Mouse (Mus musculus) CH12.LX (cell line): ENCODE data around the gene Sycp3. TPM values are rescaled to one million over a fixed set of nuclear protein-coding genes. Genes with fewer than 3 reads are reported as not detected.

ENCODE experiments used
- DNase-seq: peaks from one replicate; pipeline ENCODE4 v3.0.0-alpha.2; 2013; ENCODE audit errors: extremely low read depth
- H3K27ac ChIP-seq: 2 replicates; pipeline ENCODE4 v1.5.1; 2012; ENCODE audit warnings: low read depth, mild to moderate bottlenecking, control low read depth, moderate library complexity; ENCODE audit not compliant: insufficient read depth
- H3K27me3 ChIP-seq: replicated peaks from 2 replicates; pipeline ENCODE3; 2012; ENCODE audit warnings: inconsistent platforms
- H3K36me3 ChIP-seq, 2 experiments: replicated peaks in 1 of 2; 2 replicates each; pipeline versions ENCODE3 to v1.6.1; 2012; ENCODE audit warnings: inconsistent platforms in 1 of 2, low read length in 1 of 2, mild to moderate bottlenecking in 1 of 2, mixed read lengths in 1 of 2, moderate library complexity in 1 of 2; ENCODE audit not compliant: control insufficient read depth in 1 of 2, insufficient read depth in 1 of 2
- H3K4me1 ChIP-seq, 2 experiments: 2 replicates each; pipeline ENCODE4 v1.6.1; 2012; ENCODE audit warnings: inconsistent platforms in 1 of 2, moderate library complexity in 1 of 2; ENCODE audit not compliant: insufficient read depth in 2 of 2, control insufficient read depth in 1 of 2
- H3K4me2 ChIP-seq: 2 replicates; pipeline ENCODE4 v1.6.1; 2012; ENCODE audit warnings: low read depth, mild to moderate bottlenecking, control low read depth; ENCODE audit not compliant: poor library complexity, insufficient read depth, severe bottlenecking
- H3K4me3 ChIP-seq, 3 experiments: fragments of 150-350 bp in 1 of 3; sonication (generic) in 1 of 3; replicated peaks in 1 of 3; 2 replicates each; pipeline versions ENCODE3 to v1.5.1; 2011 to 2012; ENCODE audit warnings: low read depth in 2 of 3, low read length in 2 of 3, mild to moderate bottlenecking in 2 of 3, moderate library complexity in 2 of 3, control low read depth in 1 of 3, improper control_type of control experiment in 1 of 3, inconsistent platforms in 1 of 3, mixed read lengths in 1 of 3; ENCODE audit not compliant: poor library complexity in 1 of 3
- H3K79me2 ChIP-seq: replicated peaks from 2 replicates; pipeline ENCODE4 v1.6.1; 2012; ENCODE audit warnings: mild to moderate bottlenecking, moderate library complexity; ENCODE audit not compliant: control insufficient read depth, poor library complexity, insufficient read depth, severe bottlenecking; ENCODE audit errors: extremely low read depth
- H3K9ac ChIP-seq: 2 replicates; pipeline ENCODE4 v1.6.1; 2012; ENCODE audit warnings: low read depth, mild to moderate bottlenecking, control low read depth, moderate library complexity; ENCODE audit not compliant: insufficient read depth
- H3K9me3 ChIP-seq: replicated peaks from 2 replicates; pipeline ENCODE3; 2012; ENCODE audit warnings: low read length, inconsistent platforms, mixed read lengths
- BHLHE40 ChIP-seq: IDR thresholded peaks from 2 replicates; pipeline ENCODE4 v1.6.1; 2011; ENCODE audit warnings: mild to moderate bottlenecking, low read depth, low read length, improper control_type of control experiment
- E2F4 ChIP-seq: IDR thresholded peaks from 2 replicates; pipeline ENCODE4 v1.6.1; 2011; ENCODE audit warnings: low read depth, low read length, improper control_type of control experiment; ENCODE audit not compliant: insufficient replicate concordance
- HCFC1 ChIP-seq: IDR thresholded peaks from 2 replicates; pipeline ENCODE4 v1.6.1; 2012; ENCODE audit warnings: low read depth, mild to moderate bottlenecking, inconsistent platforms, low read length, improper control_type of control experiment
- JUN ChIP-seq: IDR thresholded peaks from 2 replicates; pipeline ENCODE4 v1.6.1; 2011; ENCODE audit warnings: low read depth, mild to moderate bottlenecking, low read length, improper control_type of control experiment, moderate library complexity; ENCODE audit not compliant: insufficient read depth
- JUND ChIP-seq: conservative IDR thresholded peaks from 2 replicates; pipeline ENCODE4 v1.6.1; 2011; ENCODE audit warnings: low read depth, low read length, improper control_type of control experiment
- MAZ ChIP-seq: IDR thresholded peaks from 2 replicates; pipeline ENCODE4 v1.6.1; 2012; ENCODE audit warnings: low read depth, mild to moderate bottlenecking, inconsistent platforms, low read length, improper control_type of control experiment, moderate library complexity
- MYC ChIP-seq: IDR thresholded peaks from 2 replicates; pipeline ENCODE4 v1.6.1; 2011; ENCODE audit warnings: low read depth, mild to moderate bottlenecking, improper control_type of control experiment, low read length
- NELFE ChIP-seq: IDR thresholded peaks from 2 replicates; pipeline ENCODE4 v1.6.1; 2011; ENCODE audit warnings: low read depth, low read length, improper control_type of control experiment
- NRF1 ChIP-seq: IDR thresholded peaks from 2 replicates; pipeline ENCODE4 v1.6.1; 2014; ENCODE audit warnings: low read depth, mild to moderate bottlenecking, inconsistent platforms, low read length, improper control_type of control experiment, moderate library complexity
- PAX5 ChIP-seq: IDR thresholded peaks from 2 replicates; pipeline ENCODE4 v1.6.1; 2012; ENCODE audit warnings: low read length, inconsistent platforms, mixed read lengths
- RCOR1 ChIP-seq: conservative IDR thresholded peaks from 2 replicates; pipeline ENCODE4 v1.6.1; 2012; ENCODE audit warnings: low read depth, mild to moderate bottlenecking, inconsistent platforms, low read length, improper control_type of control experiment
- SIN3A ChIP-seq: IDR thresholded peaks from 2 replicates; pipeline ENCODE4 v1.6.1; 2012; ENCODE audit warnings: low read length, improper control_type of control experiment, inconsistent platforms
- TBP ChIP-seq: conservative IDR thresholded peaks from 2 replicates; pipeline ENCODE4 v1.6.1; 2011; ENCODE audit warnings: low read depth, low read length, improper control_type of control experiment
- TCF12 ChIP-seq: IDR thresholded peaks from 2 replicates; pipeline ENCODE4 v1.6.1; 2014; ENCODE audit warnings: low read depth, mild to moderate bottlenecking, inconsistent platforms, low read length, improper control_type of control experiment
- USF1 ChIP-seq: IDR thresholded peaks from 2 replicates; pipeline ENCODE4 v1.6.1; 2014; ENCODE audit warnings: low read depth, mild to moderate bottlenecking, inconsistent platforms, low read length, improper control_type of control experiment
- USF2 ChIP-seq: conservative IDR thresholded peaks from 2 replicates; pipeline ENCODE4 v1.6.1; 2011; ENCODE audit warnings: low read depth, low read length, improper control_type of control experiment
- ZMIZ1 ChIP-seq: IDR thresholded peaks from 2 replicates; pipeline ENCODE4 v1.6.1; 2012; ENCODE audit warnings: low read depth, mild to moderate bottlenecking, inconsistent platforms, low read length, improper control_type of control experiment
- dilution Hi-C: fragments of 300-500 bp; cut with MboI; formaldehyde crosslinking; loops from 2 replicates; pipeline ENCODE4 v1.14.3; 2020; ENCODE audit warnings: low sequenced_read_pairs; ENCODE audit not compliant: extremely low pct_unique_long_range_greater_than_20kb, extremely low pct_ligation_motif_present
- in situ Hi-C: fragments of 300-500 bp; cut with MboI; formaldehyde crosslinking; loops from 3 replicates; pipeline ENCODE4 v1.14.3; 2019; ENCODE audit warnings: low sequenced_read_pairs, low pct_ligation_motif_present, low pct_unique_long_range_greater_than_20kb, mixed read lengths
- polyA plus RNA-seq: library from polyadenylated mRNA; unstranded; fragments of >175 nt; gene quantifications from 2 replicates; pipeline ENCODE4 v1.2.1, GENCODE M21; 2012; ENCODE audit warnings: low read depth; ENCODE audit not compliant: insufficient read length
- total RNA-seq, 2 experiments: library from RNA; depleted of rRNA; stranded (reverse); fragments of 300-350 nt in 1 of 2; fragments of >200 nt in 1 of 2; gene quantifications; 2 replicates each; pipeline ENCODE4 v1.2.3; 2012 to 2014

Sycp3 gene
- total and polyA plus RNA-seq, 3 experiments, result not detected

DNA sequence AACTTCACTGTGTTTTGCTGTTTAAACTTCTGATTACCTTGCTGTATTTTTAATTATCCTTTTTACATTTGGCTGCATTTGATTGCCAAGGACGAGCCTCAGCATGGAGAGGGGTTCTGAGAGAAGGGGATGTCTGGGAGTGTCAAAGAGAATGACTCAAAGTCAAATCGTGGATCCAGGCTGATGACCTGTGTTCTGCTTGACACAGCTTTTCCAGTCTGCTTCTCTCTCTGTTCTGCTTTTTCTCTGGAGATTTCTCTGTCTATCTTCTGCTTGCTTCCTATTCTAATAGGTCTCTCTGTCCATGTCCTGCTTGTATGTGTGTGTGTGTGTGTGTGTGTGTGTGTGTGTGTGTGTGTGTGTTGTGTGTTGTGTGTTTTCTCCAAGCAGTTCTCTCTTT, 49.6 kb upstream of the Sycp3 start (continued):
- peak; percentile 59; the same call in 1 of the 2 replicates for TF ChIP-seq JUN
- no peak for TF ChIP-seq E2F4
- TF ChIP-seq NRF1, result no peak
- peak; percentile 70 for TF ChIP-seq JUND
- no peak for TF ChIP-seq MYC
- TF ChIP-seq RCOR1, result no peak
- TF ChIP-seq HCFC1, result no peak
- TF ChIP-seq USF1, result no peak
- TF ChIP-seq USF2, result no peak
- TF ChIP-seq NELFE, result no peak
- peak; percentile 3; the same call in 1 of the 2 replicates for TF ChIP-seq BHLHE40

DNA sequence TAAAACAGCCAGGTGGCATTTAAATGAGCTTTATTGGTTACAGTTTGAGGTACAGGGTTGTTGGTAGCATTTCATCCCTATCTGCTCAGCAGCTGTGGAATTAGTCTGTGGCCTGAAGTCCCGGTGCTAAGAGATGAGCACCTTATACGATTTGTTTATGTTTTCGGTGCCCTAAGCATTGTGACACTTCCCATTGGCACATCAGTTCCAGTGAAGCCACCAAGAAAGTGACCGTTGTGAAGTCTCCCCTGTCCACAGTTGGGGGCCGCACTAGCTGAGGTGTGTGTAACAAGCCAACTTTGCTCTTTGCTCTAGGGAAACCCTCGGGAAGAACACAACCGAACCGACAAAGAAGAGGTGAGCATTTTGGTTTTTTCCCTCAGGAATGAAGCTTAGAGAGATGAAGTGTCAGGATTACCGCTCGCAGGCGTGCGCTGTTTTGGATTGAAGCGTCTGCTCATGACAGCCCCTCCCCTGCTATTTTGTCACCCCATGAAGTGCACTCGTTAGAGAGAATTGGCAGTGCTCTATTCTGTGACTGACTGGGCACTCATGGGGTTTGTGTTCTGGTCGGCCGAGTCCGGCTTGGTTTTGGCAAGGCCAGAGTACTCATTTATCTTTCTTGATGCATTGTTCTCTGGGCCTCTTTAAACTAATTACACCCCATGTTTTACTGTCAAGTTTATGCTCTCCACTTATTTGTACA, 46.9 kb upstream of the Sycp3 start:
- no peaks in the 10 kb centered on the region for H3K27me3 ChIP-seq
- dilution Hi-C loops (no loop called here), in situ Hi-C loops (no loop called here)
- no peak overlapping the region for H3K27ac ChIP-seq
- no peak overlapping the region for H3K9ac ChIP-seq
- no peak for DNase-seq
- H3K79me2 ChIP-seq, result peaks cover 8% of the 10 kb centered on the region; the same call in 1 of the 2 replicates
- no peak overlapping the region for H3K4me2 ChIP-seq
- no peak overlapping the region for H3K4me3 ChIP-seq
- H3K36me3 ChIP-seq, result peaks cover 16 to 50% of the 10 kb centered on the region in 2 experiments
- no peaks in the 10 kb centered on the region for H3K9me3 ChIP-seq
- H3K4me1 ChIP-seq, result peaks cover 12 to 46% of the 10 kb centered on the region in 2 experiments
- TF ChIP-seq HCFC1 (no peak), TBP (no peak), PAX5 (no peak), TCF12 (no peak)

DNA sequence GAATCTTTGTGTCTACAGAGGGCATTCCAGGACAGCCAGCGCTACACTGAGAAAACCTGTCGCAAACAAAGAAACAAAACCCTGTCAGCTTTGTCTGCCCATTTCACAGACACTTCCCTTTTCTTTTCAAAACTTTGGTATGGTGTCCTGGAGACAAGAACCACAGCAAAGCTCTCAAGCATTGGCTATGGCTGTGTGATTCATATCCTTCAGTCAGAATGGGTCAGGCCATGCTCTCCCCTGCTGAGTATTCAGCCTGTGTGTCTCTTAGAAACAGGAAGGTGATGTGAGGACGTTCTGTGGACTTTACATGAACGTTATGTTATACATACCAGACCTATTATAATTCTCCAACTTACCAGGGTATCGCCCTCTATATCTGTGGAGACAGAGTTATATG, 41.7 kb upstream of the Sycp3 start:
- in situ Hi-C loops (no loop called here), dilution Hi-C loops (no loop called here)
- TF ChIP-seq MYC (no peak), ZMIZ1 (no peak), SIN3A (no peak), JUN (no peak), MAZ (no peak), RCOR1 (no peak)
- DNase-seq, result peak; percentile 62
- Histone ChIP-seq H3K27me3 (no peaks in the 10 kb centered on the region), H3K4me2 (no peak overlapping the region), H3K27ac (no peak overlapping the region), H3K9ac (no peak overlapping the region), H3K4me1 (peaks cover 24 to 64% of the 10 kb centered on the region in 2 experiments; a peak in 3 of 4 replicates), H3K36me3 (peaks cover 23 to 52% of the 10 kb centered on the region in 2 experiments), H3K9me3 (no peaks in the 10 kb centered on the region), H3K4me3 (no peak overlapping the region), H3K79me2 (no peaks in the 10 kb centered on the region)
